Mouse (Mus musculus): ENCODE data around the gene Iglon5.

GRCm38 (mm10) chr7:43436341-43437255 is 53.3 kb downstream of the Iglon5 start, which contains the start of gene Nkg7:
- TF ChIP-seq CTCF (IDR thresholded peaks at IDR 0.05; ENCODE audit: low read depth) (no peak), EP300 (IDR thresholded peaks at IDR 0.05; ENCODE audit: low read depth) (no peak)

All from liver, embryonic 14.5 days (tissue).